Mouse (Mus musculus): ENCODE measurements around the gene Shtn1. TPM values are rescaled to one million over a fixed set of nuclear protein-coding genes. Genes with fewer than 3 reads are reported as not detected.

Shtn1 gene
- polyA plus RNA-seq, 1 experiment: 0.10 TPM

GRCm38 (mm10) chr19:59090337-59090736 lies 14.4 kb upstream of the Shtn1 start:
- H3K4me3 ChIP-seq: no peak overlapping the region
- H3K4me2 ChIP-seq (ENCODE audit: low read depth): no peak overlapping the region
- H3K36me3 ChIP-seq (ENCODE audit: control insufficient read depth, insufficient read depth): no peaks in the 10 kb centered on the region
- no peaks in the 10 kb centered on the region for H3K79me2 ChIP-seq (ENCODE audit: control insufficient read depth, insufficient read depth)
- H3ac ChIP-seq (ENCODE audit: control insufficient read depth, insufficient read length): no peak overlapping the region
- no peaks in the 10 kb centered on the region for H3K27me3 ChIP-seq (ENCODE audit: control insufficient read depth, insufficient read depth, insufficient read length)
- TF ChIP-seq POLR2A (IDR thresholded peaks at IDR 0.05; ENCODE audit: insufficient read length, low read depth): no peak
- no peak for TF ChIP-seq E2F4 (IDR thresholded peaks at IDR 0.05; ENCODE audit: insufficient read depth)
- TF ChIP-seq REST (IDR thresholded peaks at IDR 0.05; ENCODE audit: insufficient read depth, insufficient read length): no peak
- no peak for TF ChIP-seq POLR2AphosphoS2 (IDR thresholded peaks at IDR 0.05; ENCODE audit: insufficient read length, low read depth)
- TF ChIP-seq CEBPB (IDR thresholded peaks at IDR 0.05; ENCODE audit: insufficient read depth, poor library complexity, severe bottlenecking): no peak
- no peak for TF ChIP-seq MYOD1 (IDR thresholded peaks at IDR 0.05; ENCODE audit: control insufficient read depth in 1 of 3, insufficient read length in 2 of 3, low read depth in 2 of 3)
- no peak for TF ChIP-seq SRF (IDR thresholded peaks at IDR 0.05; ENCODE audit: control insufficient read depth, insufficient read length, low read depth)
- no peak for TF ChIP-seq USF1 (IDR thresholded peaks at IDR 0.05; ENCODE audit: low read depth)
- no peak for TF ChIP-seq TCF3 (IDR thresholded peaks at IDR 0.05; ENCODE audit: insufficient read length, low read depth)

- no peak overlapping the region for H3ac ChIP-seq (ENCODE audit: control insufficient read depth, insufficient read length)
- no peak for TF ChIP-seq CEBPB (IDR thresholded peaks at IDR 0.05; ENCODE audit: insufficient read depth, poor library complexity, severe bottlenecking)
- TF ChIP-seq MYOG (IDR thresholded peaks at IDR 0.05; ENCODE audit: control insufficient read depth in 1 of 3, insufficient read depth in 1 of 3, insufficient read length in 2 of 3, low read depth in 2 of 3): no peak
- no peak for TF ChIP-seq SRF (IDR thresholded peaks at IDR 0.05; ENCODE audit: control insufficient read depth, insufficient read length, low read depth)
- no peak for TF ChIP-seq POLR2A (IDR thresholded peaks at IDR 0.05; ENCODE audit: insufficient read length, low read depth)
- TF ChIP-seq E2F4 (IDR thresholded peaks at IDR 0.05; ENCODE audit: insufficient read depth): no peak
- no peak for TF ChIP-seq MYOD1 (IDR thresholded peaks at IDR 0.05; ENCODE audit: control insufficient read depth in 1 of 3, insufficient read length in 2 of 3, low read depth in 2 of 3)
- TF ChIP-seq TCF3 (IDR thresholded peaks at IDR 0.05; ENCODE audit: insufficient read length, low read depth): no peak
- TF ChIP-seq USF1 (IDR thresholded peaks at IDR 0.05; ENCODE audit: low read depth): no peak
- no peak overlapping the region for H3K4me2 ChIP-seq (ENCODE audit: low read depth)
- H3K4me3 ChIP-seq: no peak overlapping the region
- H3K27me3 ChIP-seq (ENCODE audit: control insufficient read depth, insufficient read depth, insufficient read length): no peaks in the 10 kb centered on the region
- H3K36me3 ChIP-seq (ENCODE audit: control insufficient read depth, insufficient read depth): no peaks in the 10 kb centered on the region
- no peaks in the 10 kb centered on the region for H3K79me2 ChIP-seq (ENCODE audit: control insufficient read depth, insufficient read depth)
Measured at GRCm38 (mm10) chr19:59084296-59084695, 8.4 kb upstream of the Shtn1 start.

- Histone ChIP-seq H3ac (ENCODE audit: control insufficient read depth, insufficient read length) (no peak overlapping the region), H3K4me2 (ENCODE audit: low read depth) (no peak overlapping the region), H3K79me2 (ENCODE audit: control insufficient read depth, insufficient read depth) (no peaks in the 10 kb centered on the region), H3K36me3 (ENCODE audit: control insufficient read depth, insufficient read depth) (no peaks in the 10 kb centered on the region), H3K4me3 (no peak overlapping the region), H3K27me3 (ENCODE audit: control insufficient read depth, insufficient read depth, insufficient read length) (peaks cover 25% of the 10 kb centered on the region)
- TF ChIP-seq SRF (IDR thresholded peaks at IDR 0.05; ENCODE audit: control insufficient read depth, insufficient read length, low read depth): no peak
- no peak for TF ChIP-seq MYOG (IDR thresholded peaks at IDR 0.05; ENCODE audit: control insufficient read depth in 1 of 3, insufficient read depth in 1 of 3, insufficient read length in 2 of 3, low read depth in 2 of 3)
- TF ChIP-seq MYOD1 (IDR thresholded peaks at IDR 0.05; ENCODE audit: control insufficient read depth in 1 of 3, insufficient read length in 2 of 3, low read depth in 2 of 3): no peak
- TF ChIP-seq POLR2AphosphoS2 (IDR thresholded peaks at IDR 0.05; ENCODE audit: insufficient read length, low read depth): no peak
- TF ChIP-seq POLR2A (IDR thresholded peaks at IDR 0.05; ENCODE audit: insufficient read length, low read depth): no peak
- TF ChIP-seq TCF12 (IDR thresholded peaks at IDR 0.05; ENCODE audit: insufficient read depth, poor library complexity, severe bottlenecking): no peak
- no peak for TF ChIP-seq TCF3 (IDR thresholded peaks at IDR 0.05; ENCODE audit: insufficient read length, low read depth)
- no peak for TF ChIP-seq MAX (IDR thresholded peaks at IDR 0.05; ENCODE audit: low read depth)
Measured at GRCm38 (mm10) chr19:59076131-59076530, 231 bp upstream of the Shtn1 start.

GRCm38 (mm10) chr19:59074841-59075471 lies 944 bp downstream of the Shtn1 start:
- no peak overlapping the region for H3K4me2 ChIP-seq (ENCODE audit: low read depth)
- TF ChIP-seq MAX (IDR thresholded peaks at IDR 0.05; ENCODE audit: low read depth) (no peak), TCF12 (IDR thresholded peaks at IDR 0.05; ENCODE audit: insufficient read depth, poor library complexity, severe bottlenecking) (no peak), SRF (IDR thresholded peaks at IDR 0.05; ENCODE audit: control insufficient read depth, insufficient read length, low read depth) (no peak), REST (IDR thresholded peaks at IDR 0.05; ENCODE audit: insufficient read depth, insufficient read length) (no peak), TCF3 (IDR thresholded peaks at IDR 0.05; ENCODE audit: insufficient read length, low read depth) (no peak)
- H3K79me2 ChIP-seq (ENCODE audit: control insufficient read depth, insufficient read depth): no peaks in the 10 kb centered on the region
- no peak overlapping the region for H3K4me3 ChIP-seq
- H3K27me3 ChIP-seq (ENCODE audit: control insufficient read depth, insufficient read depth, insufficient read length): peaks cover 25% of the 10 kb centered on the region
- H3K36me3 ChIP-seq (ENCODE audit: control insufficient read depth, insufficient read depth): no peaks in the 10 kb centered on the region
- H3ac ChIP-seq (ENCODE audit: control insufficient read depth, insufficient read length): no peak overlapping the region

- H3ac ChIP-seq (ENCODE audit: control insufficient read depth, insufficient read length): no peak overlapping the region
- no peak overlapping the region for H3K4me3 ChIP-seq
- no peaks in the 10 kb centered on the region for H3K36me3 ChIP-seq (ENCODE audit: control insufficient read depth, insufficient read depth)
- H3K4me2 ChIP-seq (ENCODE audit: low read depth): no peak overlapping the region
- H3K79me2 ChIP-seq (ENCODE audit: control insufficient read depth, insufficient read depth): no peaks in the 10 kb centered on the region
- peaks cover 25% of the 10 kb centered on the region for H3K27me3 ChIP-seq (ENCODE audit: control insufficient read depth, insufficient read depth, insufficient read length)
- no peak for TF ChIP-seq TCF12 (IDR thresholded peaks at IDR 0.05; ENCODE audit: insufficient read depth, poor library complexity, severe bottlenecking)
- TF ChIP-seq SRF (IDR thresholded peaks at IDR 0.05; ENCODE audit: control insufficient read depth, insufficient read length, low read depth): no peak
- no peak for TF ChIP-seq USF1 (IDR thresholded peaks at IDR 0.05; ENCODE audit: low read depth)
- no peak for TF ChIP-seq MAX (IDR thresholded peaks at IDR 0.05; ENCODE audit: low read depth)
- no peak for TF ChIP-seq CEBPB (IDR thresholded peaks at IDR 0.05; ENCODE audit: insufficient read depth, poor library complexity, severe bottlenecking)
- no peak for TF ChIP-seq MYOG (IDR thresholded peaks at IDR 0.05; ENCODE audit: control insufficient read depth in 1 of 3, insufficient read depth in 1 of 3, insufficient read length in 2 of 3, low read depth in 2 of 3)
- TF ChIP-seq TCF3 (IDR thresholded peaks at IDR 0.05; ENCODE audit: insufficient read length, low read depth): no peak
- TF ChIP-seq E2F4 (IDR thresholded peaks at IDR 0.05; ENCODE audit: insufficient read depth): no peak
- TF ChIP-seq MYOD1 (IDR thresholded peaks at IDR 0.05; ENCODE audit: control insufficient read depth in 1 of 3, insufficient read length in 2 of 3, low read depth in 2 of 3): no peak
- TF ChIP-seq POLR2AphosphoS2 (IDR thresholded peaks at IDR 0.05; ENCODE audit: insufficient read length, low read depth): no peak
- no peak for TF ChIP-seq REST (IDR thresholded peaks at IDR 0.05; ENCODE audit: insufficient read depth, insufficient read length)
- no peak for TF ChIP-seq POLR2A (IDR thresholded peaks at IDR 0.05; ENCODE audit: insufficient read length, low read depth)
Measured at GRCm38 (mm10) chr19:59074381-59074780, 1.5 kb downstream of the Shtn1 start.
